Mouse (Mus musculus) spleen, embryonic (tissue): ENCODE results near the gene Tbc1d4.

ENCODE experiments used
- CTCF ChIA-PET: fragments of 350-600 bp; sonication (Branson Sonifier 250); formaldehyde crosslinking; loops from one replicate; lab custom pipeline; 2022; lab: Charles Lee

The Tbc1d4 gene

GRCm38 (mm10) chr14:101503168-101503961, 105.6 kb downstream of the Tbc1d4 start:
- CTCF ChIA-PET, result no interaction called here

GRCm38 (mm10) chr14:101501868-101502267, 107.1 kb downstream of the Tbc1d4 start:
- CTCF ChIA-PET, result no interaction called here

- CTCF ChIA-PET, result no interaction called here
Measured at GRCm38 (mm10) chr14:101501452-101501851, 107.5 kb downstream of the Tbc1d4 start.

- CTCF ChIA-PET, result no interaction called here
Measured at GRCm38 (mm10) chr14:101500826-101501225, 108.2 kb downstream of the Tbc1d4 start.

GRCm38 (mm10) chr14:101499838-101500237, 109.2 kb downstream of the Tbc1d4 start:
- CTCF ChIA-PET, result no interaction called here

GRCm38 (mm10) chr14:101488264-101488810, 120.7 kb downstream of the Tbc1d4 start:
- CTCF ChIA-PET, result no interaction called here

- CTCF ChIA-PET, result no interaction called here
Measured at GRCm38 (mm10) chr14:101486550-101486949, 122.4 kb downstream of the Tbc1d4 start.

GRCm38 (mm10) chr14:101483230-101483629, 125.8 kb downstream of the Tbc1d4 start:
- CTCF ChIA-PET, result interaction anchor here (0.7 kb wide), 1 partner anchor 1283 kb away, joined by 3 read pairs; no protein-coding TSS in a partner anchor

GRCm38 (mm10) chr14:101482270-101482669, 126.7 kb downstream of the Tbc1d4 start:
- CTCF ChIA-PET, result no interaction called here

- CTCF ChIA-PET, result no interaction called here
Measured at GRCm38 (mm10) chr14:101481165-101481564, 127.8 kb downstream of the Tbc1d4 start.

- CTCF ChIA-PET, result no interaction called here
Measured at GRCm38 (mm10) chr14:101480541-101480940, 128.4 kb downstream of the Tbc1d4 start.

GRCm38 (mm10) chr14:101477827-101478220, 131.2 kb downstream of the Tbc1d4 start:
- CTCF ChIA-PET, result no interaction called here

- CTCF ChIA-PET, result interaction anchor here (0.6 kb wide), 1 partner anchor 13 kb away, joined by 3 read pairs; no protein-coding TSS in a partner anchor
Measured at GRCm38 (mm10) chr14:101477081-101477826, 131.7 kb downstream of the Tbc1d4 start.

GRCm38 (mm10) chr14:101469475-101470093, 139.4 kb downstream of the Tbc1d4 start:
- CTCF ChIA-PET, result no interaction called here

- CTCF ChIA-PET, result no interaction called here
Measured at GRCm38 (mm10) chr14:101468143-101468542, 140.8 kb downstream of the Tbc1d4 start.

- CTCF ChIA-PET, result no interaction called here
Measured at GRCm38 (mm10) chr14:101467532-101467931, 141.5 kb downstream of the Tbc1d4 start.

GRCm38 (mm10) chr14:101466521-101466920, 142.5 kb downstream of the Tbc1d4 start:
- CTCF ChIA-PET, result no interaction called here

GRCm38 (mm10) chr14:101465893-101466292, 143.1 kb downstream of the Tbc1d4 start:
- CTCF ChIA-PET, result no interaction called here

GRCm38 (mm10) chr14:101460768-101461167, 148.2 kb downstream of the Tbc1d4 start:
- CTCF ChIA-PET, result interaction anchor here (0.5 to 0.6 kb wide), 2 partner anchors 442 to 1180 kb away, joined by 3 to 9 read pairs; no protein-coding TSS in a partner anchor

GRCm38 (mm10) chr14:101452915-101453314, 156.1 kb downstream of the Tbc1d4 start:
- CTCF ChIA-PET, result interaction anchor here (0.5 kb wide), 1 partner anchor 20 kb away, joined by 4 read pairs; no protein-coding TSS in a partner anchor

GRCm38 (mm10) chr14:101447857-101448256, 161.1 kb downstream of the Tbc1d4 start:
- CTCF ChIA-PET, result no interaction called here

GRCm38 (mm10) chr14:101445205-101445604, 163.8 kb downstream of the Tbc1d4 start:
- CTCF ChIA-PET, result no interaction called here
